Mouse (Mus musculus): Measurements from ENCODE around the gene Farp1. TPM values are rescaled to one million over a fixed set of nuclear protein-coding genes. Genes with fewer than 3 reads are reported as not detected.
A peak's percentile ranks its signal among the peaks of the same experiment; 100 is the strongest.

Farp1 gene
- polyA plus RNA-seq, 1 experiment from 2014 or later, result 17.3 TPM

DNA sequence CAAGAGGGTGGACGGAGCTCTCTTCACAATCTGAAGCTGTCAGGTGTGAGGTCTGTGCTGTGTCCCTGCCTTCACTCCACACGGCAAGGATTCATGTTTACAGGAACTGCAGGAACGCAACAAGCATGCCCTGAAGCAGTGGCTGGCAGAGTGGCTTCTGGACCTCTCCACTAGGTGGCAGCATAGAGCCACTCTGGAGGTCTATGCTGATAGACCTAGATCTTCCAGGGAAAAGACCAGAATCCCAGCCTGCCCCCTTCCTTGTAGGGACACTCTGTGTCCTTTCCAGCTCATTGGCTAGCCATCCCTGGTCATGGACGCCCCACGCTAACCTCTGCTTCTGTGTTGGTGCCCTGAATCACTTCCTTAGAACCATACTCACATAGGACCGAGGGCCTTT is 244.1 kb downstream of the Farp1 start:
- 30% methylated on average over 6 of the region's 6 CpGs for WGBS
- H3K4me2 ChIP-seq, result no peak overlapping the region
- no peak overlapping the region for H3K27ac ChIP-seq
- no peak overlapping the region for H3K4me3 ChIP-seq (replicated peaks)
- no peaks in the 10 kb centered on the region for H3K27me3 ChIP-seq (replicated peaks)
- H3K9me3 ChIP-seq, result no peaks in the 10 kb centered on the region
- no peak; the same call in 1 of the 2 replicates for ATAC-seq (ENCODE audit: insufficient read depth, low FRiP score, low read depth)
- H3K36me3 ChIP-seq, result peaks cover 51% of the 10 kb centered on the region
- no peak overlapping the region for H3K9ac ChIP-seq
- H3K4me1 ChIP-seq, result 0 out of 2 replicates have a peak, but pooled peaks cover 7% of the 10 kb centered on the region

- 71% methylated on average over 16 of the region's 16 CpGs for WGBS
- Histone ChIP-seq H3K4me2 (no peak overlapping the region), H3K9ac (no peak overlapping the region), H3K27me3 (replicated peaks) (no peaks in the 10 kb centered on the region), H3K9me3 (no peaks in the 10 kb centered on the region), H3K4me3 (replicated peaks) (no peak overlapping the region), H3K27ac (no peak overlapping the region), H3K36me3 (peaks cover 60% of the 10 kb centered on the region), H3K4me1 (0 out of 2 replicates have a peak, but pooled peaks cover 7% of the 10 kb centered on the region)
- no peak for ATAC-seq (ENCODE audit: insufficient read depth, low FRiP score, low read depth)
Measured at GRCm38 (mm10) chr14:121280601-121281335, 245.8 kb downstream of the Farp1 start.

- H3K9me3 ChIP-seq, result no peaks in the 10 kb centered on the region
- H3K27ac ChIP-seq, result peak overlapping the region; percentile 21; the same call in 1 of the 2 replicates
- H3K36me3 ChIP-seq, result peaks cover 61% of the 10 kb centered on the region
Measured at GRCm38 (mm10) chr14:121281336-121281710, 246.3 kb downstream of the Farp1 start.

DNA sequence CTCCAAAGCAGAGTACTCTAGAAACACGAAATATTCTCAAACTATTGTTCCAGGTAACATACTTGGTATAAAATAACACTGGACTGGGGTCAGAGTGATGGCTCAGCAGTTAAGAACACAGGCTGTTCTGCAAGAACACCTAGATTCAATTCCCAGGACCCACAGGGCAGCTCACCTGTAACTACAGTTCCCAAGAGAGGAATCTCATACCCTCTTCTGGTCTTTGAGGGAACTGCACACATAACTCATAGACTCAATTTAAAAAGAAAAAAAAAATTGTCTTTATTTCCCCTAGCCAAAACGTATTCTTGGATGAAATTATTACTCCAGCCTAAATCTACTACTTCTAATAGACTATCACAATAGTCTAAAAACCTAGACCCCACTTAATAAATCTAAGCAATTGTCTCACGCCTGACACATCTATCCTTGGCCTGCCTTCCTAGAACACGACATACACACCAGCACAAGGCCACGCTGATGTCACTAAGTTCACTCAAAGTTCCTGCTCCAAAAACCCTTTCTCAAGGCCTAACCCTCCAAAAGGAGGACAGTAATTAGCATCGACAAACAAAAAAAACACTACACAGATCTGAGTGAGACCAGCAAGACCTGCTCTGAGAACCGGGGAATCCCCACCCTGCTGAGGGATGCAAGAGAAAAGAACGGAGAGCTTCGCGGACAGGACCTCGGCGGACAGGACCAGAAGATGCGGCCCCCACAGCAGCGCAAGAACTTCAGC is 250.6 kb downstream of the Farp1 start:
- 0 out of 2 replicates have a peak, but pooled peaks cover 7% of the 10 kb centered on the region for H3K4me1 ChIP-seq
- no peak overlapping the region for H3K4me2 ChIP-seq
- no peak overlapping the region for H3K27ac ChIP-seq
- H3K9ac ChIP-seq, result no peak overlapping the region
- H3K4me3 ChIP-seq (replicated peaks), result no peak overlapping the region
- H3K9me3 ChIP-seq, result no peaks in the 10 kb centered on the region
- no peaks in the 10 kb centered on the region for H3K27me3 ChIP-seq (replicated peaks)
- WGBS, result 91% methylated on average over 14 of the region's 14 CpGs
- no peak for ATAC-seq (ENCODE audit: insufficient read depth, low FRiP score, low read depth)
- peaks cover 59% of the 10 kb centered on the region for H3K36me3 ChIP-seq

More at GRCm38 (mm10) chr14:121281336-121281710, 246.3 kb downstream of the Farp1 start:
- Histone ChIP-seq H3K9ac (no peak overlapping the region), H3K4me3 (replicated peaks) (no peak overlapping the region), H3K4me1 (0 out of 2 replicates have a peak, but pooled peaks cover 7% of the 10 kb centered on the region), H3K4me2 (no peak overlapping the region), H3K27me3 (replicated peaks) (no peaks in the 10 kb centered on the region)
- ATAC-seq (ENCODE audit: insufficient read depth, low FRiP score, low read depth), result no peak

DNA sequence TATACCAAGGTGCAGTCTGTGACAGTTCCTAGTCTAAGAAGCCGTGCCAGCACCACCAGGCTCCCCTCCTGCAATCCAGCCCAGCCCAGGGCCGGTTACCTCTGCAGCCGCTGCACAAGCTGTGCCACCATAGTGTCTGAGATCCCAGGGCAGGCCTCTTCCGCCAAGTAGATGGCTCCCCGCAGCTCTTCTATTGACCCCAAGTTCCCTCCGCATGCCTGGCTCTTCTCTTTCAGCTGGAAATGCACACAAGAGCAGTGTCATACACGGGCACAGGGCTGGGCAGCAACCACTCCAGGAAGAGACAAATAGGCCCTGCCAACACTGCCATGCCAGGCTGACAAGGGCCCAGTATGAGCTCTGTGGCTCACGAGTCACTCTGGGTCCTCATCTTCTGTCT is 256.9 kb downstream of the Farp1 start:
- Histone ChIP-seq H3K4me2 (no peak overlapping the region), H3K4me3 (replicated peaks) (no peak overlapping the region), H3K9me3 (no peaks in the 10 kb centered on the region), H3K4me1 (no peaks in the 10 kb centered on the region), H3K36me3 (peaks cover 45% of the 10 kb centered on the region), H3K27me3 (replicated peaks) (no peaks in the 10 kb centered on the region), H3K9ac (no peak overlapping the region), H3K27ac (no peak overlapping the region)
- 92% methylated on average over 8 of the region's 8 CpGs for WGBS
- no peak for ATAC-seq (ENCODE audit: insufficient read depth, low FRiP score, low read depth)

DNA sequence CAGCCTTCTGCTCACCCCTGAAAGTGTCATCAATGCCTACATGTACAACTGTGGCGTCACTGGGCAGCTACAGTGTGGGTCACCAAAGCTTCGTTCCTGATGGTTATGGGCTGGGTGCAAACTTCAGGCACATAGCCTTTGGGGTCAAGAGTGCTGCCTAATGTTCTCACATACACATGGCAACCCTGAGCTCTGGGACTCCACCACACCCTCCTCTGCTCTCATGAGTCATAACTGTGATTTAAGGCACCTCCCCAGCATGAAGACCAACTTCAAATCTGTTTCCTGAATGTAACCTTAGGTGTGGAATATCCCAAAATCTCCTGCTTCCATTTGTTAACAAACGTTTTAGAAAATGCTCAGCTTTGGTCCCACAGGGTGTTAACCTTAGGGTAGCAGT is 257.4 kb downstream of the Farp1 start:
- H3K4me2 ChIP-seq, result no peak overlapping the region
- H3K27me3 ChIP-seq (replicated peaks), result no peaks in the 10 kb centered on the region
- H3K27ac ChIP-seq, result no peak overlapping the region
- H3K4me3 ChIP-seq (replicated peaks), result no peak overlapping the region
- H3K9me3 ChIP-seq, result no peaks in the 10 kb centered on the region
- peaks cover 40% of the 10 kb centered on the region for H3K36me3 ChIP-seq
- 78% methylated on average over 3 of the region's 3 CpGs for WGBS
- no peak overlapping the region for H3K9ac ChIP-seq
- peak; percentile 49 for ATAC-seq (ENCODE audit: insufficient read depth, low FRiP score, low read depth)
- no peaks in the 10 kb centered on the region for H3K4me1 ChIP-seq

GRCm38 (mm10) chr14:121294484-121294883 is 259.5 kb downstream of the Farp1 start:
- 82% methylated on average over 12 of the region's 12 CpGs for WGBS
- H3K27me3 ChIP-seq (replicated peaks), result no peaks in the 10 kb centered on the region
- H3K9me3 ChIP-seq, result no peaks in the 10 kb centered on the region
- no peak overlapping the region for H3K4me2 ChIP-seq
- no peak for ATAC-seq (ENCODE audit: insufficient read depth, low FRiP score, low read depth)
- 0 out of 2 replicates have a peak, but pooled peaks cover 2% of the 10 kb centered on the region for H3K4me1 ChIP-seq
- no peak overlapping the region for H3K27ac ChIP-seq
- no peak overlapping the region for H3K4me3 ChIP-seq (replicated peaks)
- peaks cover 34% of the 10 kb centered on the region for H3K36me3 ChIP-seq
- no peak overlapping the region for H3K9ac ChIP-seq

GRCm38 (mm10) chr14:121297103-121297502 is 262.1 kb downstream of the Farp1 start:
- Histone ChIP-seq H3K27me3 (replicated peaks) (no peaks in the 10 kb centered on the region), H3K4me2 (no peak overlapping the region), H3K9ac (no peak overlapping the region), H3K4me3 (replicated peaks) (no peak overlapping the region), H3K9me3 (no peaks in the 10 kb centered on the region), H3K27ac (no peak overlapping the region), H3K36me3 (peaks cover 35% of the 10 kb centered on the region), H3K4me1 (0 out of 2 replicates have a peak, but pooled peaks cover 4% of the 10 kb centered on the region)
- ATAC-seq (ENCODE audit: insufficient read depth, low FRiP score, low read depth), result no peak
- WGBS, result 89% methylated on average over 6 of the region's 6 CpGs

DNA sequence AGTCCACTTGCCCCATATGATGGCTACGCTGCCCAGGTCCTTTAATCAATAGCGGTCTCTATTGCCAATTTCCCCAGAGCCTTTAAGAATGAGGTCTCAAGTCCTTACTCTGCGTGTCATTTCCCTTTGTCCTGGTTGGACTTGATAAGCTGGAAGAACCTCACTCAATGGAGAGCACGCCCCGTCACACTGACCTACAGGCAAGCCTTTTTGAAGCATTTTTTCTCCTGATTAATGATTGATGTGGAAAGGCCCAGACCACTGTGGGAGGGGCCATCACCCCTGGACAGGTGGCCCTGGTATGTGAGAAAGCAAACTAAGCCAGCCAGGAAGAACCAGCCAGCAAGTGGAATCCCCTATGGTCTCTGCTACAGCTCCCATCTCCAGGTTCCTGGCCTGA is 263.5 kb downstream of the Farp1 start:
- peak; percentile 76 for ATAC-seq (ENCODE audit: insufficient read depth, low FRiP score, low read depth)
- Histone ChIP-seq H3K4me1 (peaks cover 6% of the 10 kb centered on the region; the same call in 1 of the 2 replicates), H3K27ac (peak overlapping the region; percentile 57; the same call in 1 of the 2 replicates), H3K4me3 (replicated peaks) (no peak overlapping the region), H3K4me2 (no peak overlapping the region), H3K9me3 (no peaks in the 10 kb centered on the region), H3K27me3 (replicated peaks) (no peaks in the 10 kb centered on the region), H3K9ac (no peak overlapping the region), H3K36me3 (peaks cover 29% of the 10 kb centered on the region; the same call in 1 of the 2 replicates)
- WGBS, result 63% methylated on average over 5 of the region's 5 CpGs

DNA sequence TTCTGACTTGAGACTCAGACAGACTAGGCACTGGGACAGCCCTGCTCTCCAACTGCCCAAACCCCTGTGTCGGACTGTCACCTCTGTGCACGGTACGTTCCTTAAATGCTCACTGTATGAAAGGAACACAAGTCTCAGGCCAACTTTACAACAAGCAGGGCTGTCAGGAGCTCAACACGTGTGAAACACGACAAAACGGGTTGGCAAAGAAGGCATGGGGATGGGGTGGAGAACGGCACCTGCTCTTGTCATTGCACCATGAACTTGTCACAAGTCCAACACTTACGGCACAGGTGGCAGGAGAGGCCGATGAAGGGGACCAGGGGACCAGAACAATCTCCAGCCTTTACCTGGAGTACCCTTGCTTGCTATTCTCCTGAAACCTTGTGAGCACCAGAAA is 264.1 kb downstream of the Farp1 start:
- H3K9ac ChIP-seq, result no peak overlapping the region
- no peaks in the 10 kb centered on the region for H3K9me3 ChIP-seq
- H3K4me2 ChIP-seq, result no peak overlapping the region
- H3K4me1 ChIP-seq, result peaks cover 11% of the 10 kb centered on the region; the same call in 1 of the 2 replicates
- H3K4me3 ChIP-seq (replicated peaks), result no peak overlapping the region
- H3K27ac ChIP-seq, result peak overlapping the region; percentile 57; the same call in 1 of the 2 replicates
- H3K36me3 ChIP-seq, result peaks cover 29% of the 10 kb centered on the region; the same call in 1 of the 2 replicates
- no peaks in the 10 kb centered on the region for H3K27me3 ChIP-seq (replicated peaks)
- ATAC-seq (ENCODE audit: insufficient read depth, low FRiP score, low read depth), result 0 out of 2 replicates have a peak, but pooled peaks have one; percentile 1
- 81% methylated on average over 9 of the region's 9 CpGs for WGBS

DNA sequence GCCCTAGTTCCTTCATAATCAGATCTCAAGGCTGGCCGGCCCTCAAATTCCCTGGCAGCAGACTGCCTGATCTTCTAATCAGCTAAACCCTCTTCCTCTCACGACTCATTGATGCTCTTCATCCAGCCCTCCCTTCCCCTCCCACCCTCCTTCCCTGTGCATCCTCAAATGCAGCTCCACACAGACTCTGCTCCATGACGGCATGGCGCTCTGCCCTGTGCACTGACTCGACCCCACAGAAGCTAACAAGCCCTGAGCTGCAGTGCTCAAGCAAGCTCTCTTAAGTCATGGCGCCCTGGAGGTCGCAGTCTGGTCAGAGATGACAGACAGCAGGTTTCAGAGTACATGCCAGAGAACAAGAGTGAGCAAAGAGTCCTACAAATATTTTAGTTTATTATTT is 269.5 kb downstream of the Farp1 start:
- ATAC-seq (ENCODE audit: insufficient read depth, low FRiP score, low read depth), result 0 out of 2 replicates have a peak, but pooled peaks have one; percentile 34
- 54% methylated on average over 7 of the region's 7 CpGs for WGBS

More for the DNA sequence above, 269.5 kb downstream of the Farp1 start:
- H3K9ac ChIP-seq, result no peak overlapping the region
- no peak overlapping the region for H3K27ac ChIP-seq
- H3K9me3 ChIP-seq, result no peaks in the 10 kb centered on the region
- H3K4me1 ChIP-seq, result peaks cover 17% of the 10 kb centered on the region; the same call in 1 of the 2 replicates
- no peak overlapping the region for H3K4me3 ChIP-seq (replicated peaks)
- peaks cover 13% of the 10 kb centered on the region; the same call in 1 of the 2 replicates for H3K36me3 ChIP-seq
- H3K4me2 ChIP-seq, result no peak overlapping the region
- H3K27me3 ChIP-seq (replicated peaks), result no peaks in the 10 kb centered on the region

Data from stomach, embryonic 15.5 days (tissue).